Mouse (Mus musculus) gastrocnemius, postnatal 14 days (tissue): Measurements from ENCODE around the gene Zfp61. TPM values are rescaled to one million over a fixed set of nuclear protein-coding genes. Genes with fewer than 3 reads are reported as not detected.
A peak's percentile ranks its signal among the peaks of the same experiment; 100 is the strongest.

Experiments
- DNase-seq: peaks from one replicate; pipeline ENCODE4 v3.0.0; 2021; ENCODE audit warnings: mixed read lengths
- intact Hi-C: fragments of 180-260 bp; cut with DNase I; formaldehyde crosslinking; loops from one replicate; pipeline ENCODE4 v1.15.1; 2025; ENCODE audit warnings: low total_unique reads
- long read RNA-seq, 2 experiments: library from polyadenylated mRNA; stranded (forward); transcript quantifications; one replicate each; pipeline ENCODE4 v2.0.0; 2021
- total RNA-seq, 2 experiments: library from RNA; stranded (reverse); gene quantifications; 2 replicates each; pipeline ENCODE4 v1.2.3; 2021

Gene Zfp61
- 1 to 10 TPM; 2.6 to 3.8 TPM for total RNA-seq
- long read RNA-seq, experiment 1, partial matches to known transcripts = 1 of 5 reads
- long read RNA-seq, experiment 1, other reads (novel, unspliced or antisense) = 1 of 5 reads
- long read RNA-seq, experiment 2, partial matches to known transcripts = 0 of 3 reads
- long read RNA-seq, experiment 2, other reads (novel, unspliced or antisense) = 0 of 3 reads

DNA sequence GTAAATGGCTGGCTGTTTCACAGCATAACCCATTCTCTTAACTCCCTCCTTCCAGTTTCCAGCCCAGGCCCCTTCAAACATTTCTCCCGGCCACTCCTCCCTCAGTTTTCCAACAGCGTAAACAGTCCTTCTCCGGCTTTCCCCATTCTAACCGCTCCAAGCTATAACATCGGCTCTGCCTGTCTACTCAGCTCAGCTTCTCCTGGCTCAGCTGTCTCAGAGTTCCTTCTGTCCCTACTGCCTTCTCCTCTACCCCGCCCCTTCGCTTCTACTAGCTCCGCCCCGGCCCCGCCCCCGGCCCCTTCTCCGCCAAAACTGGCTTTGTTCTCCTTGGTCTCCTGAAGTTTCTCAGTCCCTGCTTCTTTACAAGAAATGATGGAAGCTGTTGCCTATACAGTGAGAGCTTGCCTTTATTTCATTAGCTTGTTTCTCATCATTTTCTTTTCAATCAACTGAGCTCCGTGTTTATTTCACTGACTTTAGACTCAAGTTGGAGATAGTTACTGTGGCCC, at the start of gene Zfp61:
Gene Zfp61 (minus strand): TSS at position 462 of the 512 bp plus-strand sequence.
- peak; percentile 19 for DNase-seq
- intact Hi-C loops = no loop called here

DNA sequence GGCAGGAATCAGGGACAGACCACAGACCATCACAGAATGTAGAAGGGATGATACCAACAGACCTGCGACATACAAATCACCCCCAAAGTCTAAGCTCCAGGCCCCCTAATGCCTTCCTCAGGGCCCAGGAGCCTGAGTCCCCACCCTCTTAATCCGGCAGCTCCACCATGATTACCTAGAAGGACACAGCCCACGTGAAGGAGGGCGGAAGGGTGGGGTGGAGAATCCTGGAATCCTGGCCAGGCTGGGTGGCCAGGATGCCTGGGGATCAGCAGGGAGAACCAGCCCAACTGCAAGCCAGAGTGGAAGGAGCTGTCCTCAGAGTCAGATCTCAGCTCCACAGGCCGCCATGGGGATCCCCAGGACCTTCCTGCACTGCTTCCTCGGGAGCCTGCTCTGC, 47.9 kb upstream of the Zfp61 start, which contains the start of gene Lypd5:
Gene Lypd5 (plus strand): TSS at position 301 of the 400 bp plus-strand sequence.
- intact Hi-C loops = no loop called here
- DNase-seq = no peak

DNA sequence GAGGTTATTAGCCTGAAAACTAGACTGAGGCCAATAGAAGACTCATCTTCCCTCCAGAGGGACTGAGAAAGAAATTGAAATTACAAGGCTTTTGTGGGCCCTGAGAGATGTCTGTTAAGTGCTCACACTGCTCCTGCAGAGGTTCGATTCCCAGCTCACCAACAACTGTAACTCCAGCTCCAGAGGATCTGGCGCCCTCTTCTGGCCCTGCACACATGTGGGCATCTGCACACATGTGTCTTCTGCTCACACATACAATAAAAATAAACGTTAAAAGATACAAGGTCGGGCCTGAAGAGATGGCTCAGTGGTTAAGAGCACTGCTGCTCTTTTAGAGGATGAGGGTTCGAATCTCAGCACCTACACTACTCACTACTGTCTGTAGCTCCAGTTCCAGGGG, 45.4 kb upstream of the Zfp61 start:
- intact Hi-C loops = no loop called here
- DNase-seq = no peak

DNA sequence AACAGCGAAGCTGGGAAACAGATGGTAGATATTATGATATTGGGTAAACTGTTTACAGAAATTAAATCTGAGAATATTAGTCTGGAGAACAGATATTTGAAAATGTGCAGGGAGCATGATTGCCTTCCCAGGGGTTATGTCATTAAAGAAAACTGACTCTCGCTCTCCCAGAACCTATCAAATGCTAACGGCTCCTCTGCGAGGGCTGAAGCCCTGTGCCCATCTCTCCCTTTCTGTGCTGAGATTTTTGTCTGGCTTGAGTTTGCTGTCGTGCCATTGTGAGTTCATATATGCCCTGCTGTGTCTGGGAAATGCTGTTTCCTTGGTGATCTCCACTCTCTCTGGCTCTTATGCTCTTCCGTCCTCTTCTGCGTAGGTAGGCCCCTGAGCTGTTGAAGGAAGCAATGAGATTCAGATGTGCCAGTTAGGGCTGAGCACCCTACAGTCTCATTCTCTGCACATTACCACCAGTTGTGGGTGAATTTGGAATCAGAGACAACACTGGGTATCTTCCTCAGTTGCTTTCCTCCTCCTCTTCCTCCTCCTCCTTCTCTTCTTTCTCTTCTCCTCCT, 42.8 kb upstream of the Zfp61 start:
- intact Hi-C loops = no loop called here
- DNase-seq = no peak

DNA sequence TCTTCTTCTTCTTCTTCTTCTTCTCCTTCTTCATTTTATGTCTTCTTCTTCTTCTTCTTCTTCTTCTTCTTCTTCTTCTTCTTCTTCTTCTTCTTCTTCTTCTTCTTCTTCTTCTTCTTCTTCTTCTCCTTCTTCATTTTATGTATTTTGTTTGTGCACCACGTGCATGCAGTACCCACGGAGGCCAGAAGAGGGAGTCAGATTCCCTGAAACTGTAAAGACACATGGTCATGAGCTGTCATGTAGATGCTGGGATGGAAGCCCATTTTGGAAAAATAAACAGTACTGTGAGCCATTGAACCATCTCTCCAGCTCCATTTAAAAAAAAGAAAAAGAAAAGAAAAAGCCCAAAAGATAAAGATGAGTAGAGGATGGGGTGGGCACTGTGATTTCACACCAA, 37.2 kb upstream of the Zfp61 start:
- intact Hi-C loops = no loop called here
- no peak for DNase-seq

DNA sequence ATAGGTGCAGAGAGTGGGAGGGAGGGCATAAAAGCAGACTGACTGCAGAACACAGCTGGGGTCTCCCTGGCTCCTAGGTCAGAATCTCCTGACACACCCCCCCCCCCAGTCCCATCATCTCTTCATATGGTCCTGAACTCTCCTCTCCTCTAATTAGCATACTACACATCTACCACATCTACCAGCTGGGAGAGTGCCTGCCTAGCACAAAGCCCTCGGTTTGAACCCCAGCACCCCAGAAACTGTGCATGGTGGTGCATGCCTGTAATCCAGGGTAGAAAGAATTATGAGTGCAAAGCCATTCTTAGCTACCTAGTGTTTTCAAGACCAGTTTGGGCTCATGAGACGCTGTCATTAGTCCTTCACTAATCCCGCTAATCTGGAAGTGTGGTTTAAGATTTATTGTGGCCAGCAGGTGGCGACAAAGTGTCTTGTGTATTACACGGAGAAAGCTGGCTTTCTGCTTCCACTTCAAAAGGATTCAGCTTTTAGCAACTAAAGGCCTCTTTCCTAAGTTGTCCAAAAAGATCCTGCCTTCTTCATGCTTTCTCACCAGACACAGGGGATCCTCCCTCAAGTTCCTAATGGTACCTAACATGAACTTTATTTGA, 34.8 kb upstream of the Zfp61 start:
- DNase-seq = peak; percentile 51
- intact Hi-C loops = no loop called here

DNA sequence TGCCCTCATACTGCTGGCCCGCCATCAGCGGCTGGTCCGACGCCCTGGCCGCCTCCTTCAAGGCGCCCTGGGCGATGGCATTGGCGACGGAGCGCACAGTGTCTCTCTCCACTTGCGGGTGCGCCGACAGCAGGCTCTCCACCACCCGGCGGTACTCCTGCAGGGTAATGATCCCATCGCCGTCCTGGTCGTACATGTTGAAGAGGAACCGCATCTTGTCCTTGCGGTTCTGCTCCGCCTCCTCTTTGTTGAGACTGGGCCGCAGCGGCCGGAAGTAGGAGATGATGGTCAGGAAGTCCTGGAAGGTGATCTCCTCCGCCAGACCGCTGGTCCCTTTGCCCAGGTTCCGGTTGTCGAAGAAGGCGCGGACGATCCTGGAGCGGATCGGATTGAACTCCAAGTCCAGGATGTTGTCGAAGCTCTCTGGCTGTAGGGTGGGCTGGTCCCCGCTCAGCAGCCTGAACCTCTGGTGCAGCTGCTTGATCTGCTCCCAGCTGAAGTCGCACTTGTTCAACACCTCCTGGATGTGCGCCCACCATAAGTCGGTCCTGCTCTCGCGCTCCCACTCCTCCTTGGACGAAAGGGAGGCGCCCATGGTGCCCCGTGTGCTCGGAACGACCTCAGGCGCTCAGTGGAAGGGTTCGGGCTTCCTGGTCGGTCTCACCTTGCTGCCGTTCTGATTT, 32.4 kb upstream of the Zfp61 start, which contains the start of gene Tescl:
Gene Tescl (minus strand): TSS at position 633 of the 683 bp plus-strand sequence.
- intact Hi-C loops = no loop called here
- no peak for DNase-seq

DNA sequence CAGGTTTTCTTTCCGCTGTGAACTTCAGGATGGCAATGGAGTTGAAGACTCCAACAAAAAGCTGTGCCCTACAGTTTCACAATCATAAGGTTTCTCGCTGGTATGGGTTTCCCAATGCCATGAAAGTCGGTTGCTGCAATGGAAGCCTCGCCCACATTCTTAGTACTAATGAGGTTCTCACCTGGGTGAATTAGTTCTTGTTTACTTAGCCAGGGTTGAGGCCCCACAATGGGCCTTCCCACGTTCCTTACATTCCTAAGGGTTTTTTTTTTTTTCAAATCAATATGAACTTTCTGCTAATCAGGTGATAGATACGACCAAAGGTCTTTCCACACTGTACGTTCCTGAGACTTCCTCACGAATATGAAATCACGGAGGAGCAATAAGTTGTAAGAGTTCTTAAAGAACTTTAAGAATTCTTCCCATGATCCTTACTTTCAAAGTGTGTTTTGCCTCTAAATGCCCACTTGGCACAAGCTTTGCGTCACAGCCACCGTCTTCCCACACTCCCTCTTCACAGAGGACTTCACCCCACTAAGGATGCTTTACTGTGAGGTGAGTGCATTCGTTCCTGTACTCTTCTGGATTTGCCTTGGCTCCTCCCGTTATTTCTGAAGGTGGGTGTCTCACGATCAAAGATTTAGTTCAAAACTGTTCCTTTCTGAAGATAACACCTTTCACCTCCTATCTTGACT, 26.4 kb upstream of the Zfp61 start:
- intact Hi-C loops = no loop called here

DNA sequence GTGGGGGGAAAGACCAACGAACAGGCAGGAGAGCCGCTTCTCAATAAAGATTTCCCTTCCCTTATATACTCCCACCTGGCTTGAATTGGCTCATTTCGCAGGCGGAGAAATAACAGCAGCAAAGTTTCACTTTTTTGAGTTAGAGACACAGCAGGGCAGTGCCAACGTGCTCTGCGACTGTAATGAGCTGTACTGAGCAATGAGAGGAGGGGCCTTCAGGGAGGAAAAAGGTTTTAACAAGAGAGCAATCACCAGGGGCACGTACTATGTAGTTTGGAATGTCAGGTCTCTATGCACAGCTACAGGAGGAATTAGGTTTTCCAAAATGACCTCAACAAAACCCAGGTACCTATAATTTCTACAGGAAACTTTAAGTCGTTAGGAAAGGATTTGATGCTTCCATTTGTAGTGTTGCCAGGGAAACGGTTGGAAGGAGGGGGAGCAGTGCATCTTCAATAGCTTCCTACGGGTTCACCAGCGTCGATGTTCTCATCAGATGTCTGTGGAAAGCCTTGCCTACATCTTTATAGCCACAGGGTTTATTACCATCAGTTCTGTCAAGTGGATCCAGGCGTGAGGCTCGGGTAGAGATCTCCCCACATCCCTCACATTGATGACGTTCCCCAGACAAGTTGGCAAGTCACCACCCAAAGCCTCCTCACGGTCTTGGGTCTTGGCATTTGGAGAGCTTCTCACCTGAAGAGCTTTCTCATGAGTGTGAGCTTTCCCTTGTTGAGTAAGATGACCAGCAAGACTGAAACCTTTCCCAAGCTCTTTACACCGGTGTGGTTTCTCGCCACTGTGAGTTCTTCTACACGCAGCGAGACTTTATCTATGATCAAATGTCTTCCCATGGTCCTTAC, 25.5 kb upstream of the Zfp61 start:
- intact Hi-C loops = no loop called here

More for the DNA sequence above, 26.4 kb upstream of the Zfp61 start:
- DNase-seq = no peak

DNA sequence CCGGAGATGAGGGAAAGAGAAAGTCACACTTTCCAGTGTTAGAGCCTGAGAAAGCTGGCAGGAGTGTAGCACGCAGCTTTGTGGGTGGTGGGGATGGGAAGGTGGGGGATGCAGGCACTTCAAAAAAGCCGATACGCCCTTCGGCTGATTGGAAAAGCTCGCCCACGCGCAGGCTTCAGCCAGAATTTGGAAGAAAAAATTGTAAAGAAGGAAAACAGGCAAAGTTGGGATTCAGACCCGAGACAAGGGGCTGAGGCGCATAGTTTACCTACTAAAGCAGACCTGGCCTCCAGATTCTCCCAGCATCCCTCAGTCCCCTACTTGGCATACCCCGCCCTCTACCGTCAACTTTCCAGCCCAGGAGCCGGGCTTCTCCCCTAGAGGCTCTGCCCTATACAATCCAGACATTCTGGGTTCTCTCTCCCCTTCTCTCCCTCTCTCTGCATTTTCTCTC, 24.7 kb upstream of the Zfp61 start:
- intact Hi-C loops = no loop called here
- DNase-seq = no peak

More for the DNA sequence above, 25.5 kb upstream of the Zfp61 start:
- no peak for DNase-seq

DNA sequence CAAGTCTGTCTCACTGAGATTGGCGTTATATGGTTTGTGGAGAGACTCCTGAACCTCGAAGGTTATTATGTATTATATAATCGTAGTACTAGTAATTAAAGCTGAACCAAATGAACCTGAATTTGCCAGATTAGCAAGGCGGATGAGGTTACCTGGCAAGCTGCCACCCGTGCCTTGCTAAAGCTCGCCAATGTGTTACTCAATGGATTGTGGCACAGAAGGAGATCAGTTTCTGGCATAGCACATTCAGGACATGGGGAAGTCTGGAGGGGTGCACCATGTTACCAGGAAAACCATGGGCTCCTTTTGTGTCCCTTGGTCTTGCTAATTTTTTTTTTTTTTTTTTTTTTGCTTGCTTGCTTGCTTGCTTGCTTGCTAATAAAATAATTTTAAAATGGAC, 24.2 kb upstream of the Zfp61 start:
- intact Hi-C loops = no loop called here
- no peak for DNase-seq

DNA sequence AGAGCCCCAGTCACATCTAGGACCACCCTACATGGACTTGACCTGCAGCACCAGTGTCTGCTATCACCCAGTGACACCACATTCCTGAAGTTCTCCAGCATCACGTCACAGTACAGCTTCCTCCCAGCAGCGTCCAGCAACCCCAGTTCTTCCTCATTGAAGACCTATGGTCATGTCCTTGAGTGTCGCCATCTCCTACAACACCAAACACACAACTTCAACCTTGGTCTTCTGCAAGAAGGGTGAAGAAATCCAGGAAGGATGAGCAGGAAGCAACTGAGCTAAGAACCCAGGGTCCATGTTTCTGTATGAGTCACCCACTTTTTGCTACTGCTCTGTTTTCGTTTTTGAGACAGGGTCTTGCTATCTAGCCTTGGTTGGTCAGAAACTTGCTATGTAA, 21.6 kb upstream of the Zfp61 start:
- DNase-seq = no peak
- intact Hi-C loops = no loop called here

DNA sequence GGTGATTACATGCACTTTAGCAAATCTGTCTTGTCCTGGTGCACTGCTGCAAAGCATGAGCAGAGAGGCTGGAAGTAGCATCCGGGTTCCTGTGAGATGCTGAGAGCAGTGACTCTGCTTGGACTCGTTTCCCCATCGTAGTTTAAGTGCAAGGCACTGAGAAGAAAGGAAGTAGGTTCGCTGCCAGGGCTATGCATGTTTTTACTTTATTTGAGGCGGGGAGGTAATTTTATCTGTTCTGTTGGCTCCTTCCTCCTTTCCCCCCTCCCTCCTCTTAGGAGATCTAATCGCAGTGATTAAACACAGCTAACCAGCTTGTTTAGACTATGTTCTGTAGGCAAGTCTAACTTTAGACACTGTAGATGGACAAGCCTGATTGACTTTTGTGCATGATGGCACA, 17.9 kb upstream of the Zfp61 start:
- no peak for DNase-seq
- intact Hi-C loops = no loop called here

DNA sequence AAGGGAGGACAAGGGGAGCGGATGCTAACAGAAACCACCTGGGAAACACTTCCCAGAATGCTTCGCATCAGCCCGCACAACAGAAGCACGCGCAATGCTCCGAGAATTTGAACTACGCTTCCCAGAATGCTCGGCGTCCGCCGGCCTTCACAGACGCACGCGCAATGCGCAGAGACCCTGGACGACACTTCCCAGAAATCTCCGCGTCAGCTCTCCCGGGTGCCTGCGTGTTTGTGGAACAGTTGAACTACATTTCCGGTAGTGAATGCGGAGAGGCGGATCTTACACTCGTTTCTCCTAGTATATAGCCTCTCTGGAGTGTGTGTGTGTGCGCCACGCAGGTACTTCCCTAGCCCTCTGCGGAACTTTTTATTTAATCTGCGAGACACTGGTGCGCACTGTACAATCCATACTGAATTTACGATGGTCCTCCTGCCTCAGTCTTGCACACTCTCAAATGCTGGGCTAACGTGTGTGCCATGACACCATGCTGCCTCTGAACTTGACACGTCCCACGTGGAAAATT, 15.6 kb upstream of the Zfp61 start, which contains the start of gene Zfp94:
Gene Zfp94 (minus strand): TSS at position 100 of the 526 bp plus-strand sequence.
- peak; percentile 93 for DNase-seq
- intact Hi-C loops = no loop called here

DNA sequence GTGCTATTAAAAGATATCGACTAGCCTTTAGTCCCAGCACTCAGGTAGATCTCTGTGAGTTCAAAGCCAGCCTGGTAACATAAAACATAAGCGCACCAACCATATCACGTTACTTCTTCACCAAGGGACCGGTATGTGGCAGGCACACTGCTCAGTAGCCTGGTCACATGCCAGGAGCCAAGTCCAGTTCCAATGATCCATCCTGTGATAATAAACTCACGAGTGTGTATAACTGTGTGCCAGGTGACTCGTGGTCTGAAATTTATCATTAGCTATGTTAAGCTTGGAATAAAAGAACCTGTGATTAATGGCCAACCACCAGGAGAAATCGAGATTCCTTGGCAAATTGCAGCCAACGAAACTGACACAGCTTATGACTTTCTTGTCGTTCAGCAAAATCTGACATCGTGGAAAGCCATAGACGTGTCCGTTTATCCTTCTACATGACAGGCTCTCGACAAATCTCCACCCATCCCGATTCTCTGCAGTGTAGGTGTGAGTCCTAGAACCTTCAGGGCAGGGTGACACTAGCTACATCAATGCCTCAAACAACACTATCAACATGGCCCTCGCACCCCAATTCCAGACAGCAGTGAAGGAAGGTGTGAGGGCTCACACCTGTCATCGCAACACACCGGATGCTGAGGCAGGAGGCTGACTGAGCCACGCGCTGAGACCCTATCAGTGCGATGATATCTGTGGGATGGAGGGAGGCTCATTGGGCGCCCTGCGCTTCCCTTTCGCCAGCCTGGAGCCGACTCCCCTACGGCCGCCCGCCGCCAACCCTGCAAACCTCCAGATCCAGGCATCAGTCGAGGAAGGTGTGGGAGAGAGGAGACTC, 14.9 kb upstream of the Zfp61 start:
- intact Hi-C loops = no loop called here
- DNase-seq = no peak

DNA sequence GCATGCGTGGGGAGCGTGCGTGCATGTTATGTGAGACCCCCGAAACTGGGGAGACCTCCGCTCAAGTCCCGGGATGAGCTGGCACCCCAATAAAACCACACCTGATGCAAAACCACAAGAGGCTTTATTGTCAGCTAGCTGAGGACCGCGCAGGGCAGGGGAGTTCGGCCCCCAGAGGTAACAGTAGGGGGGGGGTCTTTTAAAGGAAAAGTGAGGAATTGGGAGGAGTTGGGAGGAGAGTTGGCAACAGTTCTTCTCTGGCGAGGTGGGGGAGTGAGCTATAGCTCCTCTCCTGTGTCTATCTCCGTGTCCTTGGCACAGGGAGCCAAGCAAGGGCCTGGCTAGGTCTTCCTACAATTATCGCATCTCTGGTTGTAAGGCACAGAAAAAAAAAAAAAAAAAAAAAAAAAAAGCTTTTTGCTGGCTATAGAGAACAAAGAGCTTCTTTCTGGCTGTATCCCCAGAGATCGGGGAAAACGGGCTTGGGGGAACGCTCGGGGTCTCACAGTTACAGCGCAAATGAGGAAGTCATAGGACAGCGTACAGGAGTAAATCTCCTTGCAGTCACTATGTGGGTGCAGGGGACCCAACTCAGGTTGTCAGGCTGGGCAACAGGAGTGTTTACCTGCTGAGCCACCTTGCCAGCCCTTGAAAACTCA, 1.1 kb downstream of the Zfp61 start:
- no peak for DNase-seq
- intact Hi-C loops = no loop called here
